Mouse (Mus musculus) thymus, postnatal 0 days (tissue): Measurements from ENCODE around the gene Slc17a6. TPM values are rescaled to one million over a fixed set of nuclear protein-coding genes. Genes with fewer than 3 reads are reported as not detected.
"Not testable (repeated sequence)": the region's sequence is repeated elsewhere in the genome, so short reads cannot be mapped to it uniquely, and the experiment has no call there.

Experiments
- DNase-seq: peaks from one replicate; pipeline ENCODE4 v3.0.0-alpha.2; 2015; ENCODE audit warnings: low spot score
- polyA plus RNA-seq: library from polyadenylated mRNA; unstranded; fragments of >200 nt; fragmentation: Nextera tagmentation; extraction: Ambion mirVana; gene quantifications from 2 replicates; pipeline ENCODE4 v1.2.1, GENCODE M21; 2015

Slc17a6 gene
- polyA plus RNA-seq, 1 experiment from 2014 or later = 0.13 TPM

DNA sequence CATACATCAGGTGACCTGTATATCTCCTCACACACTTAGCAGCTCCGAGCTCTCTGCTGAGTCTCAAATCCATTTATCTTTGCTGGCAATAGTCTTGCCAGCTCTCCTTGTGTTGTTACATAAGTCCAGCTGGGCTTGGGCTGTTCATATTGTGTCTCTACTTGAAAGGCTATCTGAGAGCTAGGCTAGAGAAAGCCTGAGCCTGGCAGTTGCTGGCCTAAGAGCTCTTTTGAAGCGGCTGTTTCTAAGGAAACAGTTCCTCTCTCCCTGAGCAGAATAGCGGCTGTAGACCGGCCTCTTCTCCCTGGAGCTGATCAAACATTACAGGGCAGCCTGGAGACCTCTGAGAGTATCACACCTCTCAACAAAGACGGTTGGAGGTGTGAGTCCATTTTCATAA, 40.6 kb downstream of the Slc17a6 start:
- DNase-seq = no peak

DNA sequence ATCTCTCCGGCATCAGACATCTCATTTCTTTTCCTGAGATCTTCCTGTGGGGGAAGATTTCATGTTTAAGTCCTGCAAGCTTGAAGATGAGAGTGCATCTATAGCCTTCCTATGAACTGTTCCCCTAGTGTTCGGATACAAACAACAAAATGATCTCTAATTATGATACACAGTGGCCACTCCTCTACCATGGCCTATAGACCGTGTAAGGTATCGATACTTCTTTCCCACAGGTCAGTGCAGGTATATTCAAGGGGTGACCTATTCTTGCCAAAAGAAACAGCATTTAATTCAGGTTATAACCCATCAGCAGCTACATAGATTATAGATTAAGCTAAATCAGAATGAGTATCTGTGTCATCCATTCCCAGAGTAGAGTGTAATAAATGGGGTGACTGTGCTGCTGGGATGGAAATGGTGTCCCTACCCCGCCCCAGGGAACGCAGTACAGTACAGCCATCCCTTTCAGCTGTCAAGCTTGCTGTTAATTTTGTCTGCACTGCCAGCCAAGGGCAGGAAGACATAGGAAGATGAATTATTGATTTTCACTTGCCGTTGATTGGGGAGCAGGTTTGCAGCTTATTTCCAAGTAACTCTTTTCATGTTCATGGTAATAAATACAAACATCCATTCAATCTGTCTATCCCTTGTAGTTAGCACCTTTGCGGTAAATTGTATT, 71.9 kb downstream of the Slc17a6 start:
- DNase-seq = no peak

DNA sequence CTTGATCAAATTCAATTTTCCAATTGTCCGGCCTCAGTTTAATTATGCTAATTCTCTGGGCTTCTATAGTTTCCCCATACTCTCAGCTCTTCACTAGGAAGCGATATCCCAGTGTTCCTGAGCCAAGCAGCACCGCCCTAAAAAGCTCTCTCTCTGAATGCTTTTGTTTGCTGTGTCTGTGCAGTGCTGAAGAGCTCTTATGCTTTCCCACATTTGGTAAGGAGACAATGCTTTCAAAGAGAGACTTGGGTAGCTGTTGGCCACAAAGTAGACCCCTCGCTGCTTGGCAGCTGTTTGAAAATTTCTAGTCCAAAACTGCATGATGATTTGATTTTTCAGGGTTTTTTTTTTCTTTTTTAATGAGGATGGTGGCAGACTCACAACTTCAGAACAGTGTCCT, 72.6 kb downstream of the Slc17a6 start:
- no peak for DNase-seq

DNA sequence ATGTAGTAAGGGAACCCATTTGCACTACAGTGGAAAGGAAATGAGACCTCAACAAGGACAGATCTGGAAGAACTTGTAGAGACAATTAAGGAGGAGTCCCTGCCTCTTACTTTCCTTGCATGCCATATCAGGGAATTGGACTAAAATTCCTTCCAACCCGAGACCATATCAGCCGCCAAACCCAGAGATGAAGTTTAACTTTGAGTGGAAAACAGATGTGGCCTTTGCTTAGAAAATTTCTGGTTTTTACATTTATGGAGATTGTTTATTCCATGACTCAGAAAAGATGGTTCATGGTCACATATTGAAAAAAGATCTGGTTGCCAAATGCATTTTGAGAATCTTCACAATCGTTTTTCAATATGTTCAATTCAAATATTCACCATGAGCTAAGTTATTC, 87.7 kb downstream of the Slc17a6 start:
- DNase-seq = no peak

DNA sequence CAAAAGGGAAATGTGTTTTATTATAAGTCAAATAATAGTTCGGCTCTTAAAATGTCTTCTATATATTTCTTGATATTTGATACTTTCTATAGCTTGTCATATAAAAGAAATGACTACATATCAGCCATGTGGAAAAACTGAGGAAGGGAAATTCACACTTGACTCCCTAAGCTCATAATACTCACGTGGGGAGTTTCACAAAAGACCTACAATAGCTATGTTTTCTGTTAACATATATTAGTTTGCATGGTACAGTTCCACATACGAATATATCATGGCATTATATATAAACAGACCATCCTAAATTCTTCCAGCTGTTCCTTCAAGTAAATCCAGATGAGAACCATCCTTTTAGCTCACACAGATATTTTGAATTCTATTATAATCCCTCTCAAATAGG, 88.5 kb downstream of the Slc17a6 start:
- not testable (repeated sequence) for DNase-seq

DNA sequence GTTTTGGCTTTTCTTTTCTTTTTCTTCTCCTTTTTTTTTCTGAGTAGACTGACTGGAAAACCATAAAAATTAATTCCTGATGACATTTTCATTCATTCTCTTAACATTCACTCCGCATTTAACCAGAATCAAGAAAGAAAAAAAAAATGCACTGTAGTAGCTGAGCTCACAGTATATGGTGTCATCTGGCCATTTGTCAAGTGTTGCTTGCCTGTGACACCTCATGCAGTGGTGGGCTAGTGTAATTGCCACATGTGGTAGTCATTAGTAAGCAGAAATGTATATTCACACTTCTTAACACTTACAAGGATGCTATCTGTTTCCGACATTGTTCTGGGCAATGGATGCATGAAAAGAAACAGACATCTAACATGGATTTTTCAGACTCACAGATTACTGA, 94.0 kb downstream of the Slc17a6 start:
- no peak for DNase-seq

Other genes starting within 250 kb of the Slc17a6 start
- gene Ano5, start 111.0 kb upstream of the Slc17a6 start, polyA plus RNA-seq = 0.04 TPM in 2 replicates
- gene Gas2, start 240.0 kb downstream of the Slc17a6 start, polyA plus RNA-seq = 9.9 and 10.5 TPM in 2 replicates
- 9.8 and 9.9 TPM in 2 replicates for gene Fancf, start 240.3 kb downstream of the Slc17a6 start, polyA plus RNA-seq